Mouse (Mus musculus): ENCODE measurements around the gene Vmn1r188.
A peak's percentile ranks its signal among the peaks of the same experiment; 100 is the strongest.
"Not testable (repeated sequence)": the region's sequence is repeated elsewhere in the genome, so short reads cannot be mapped to it uniquely, and the experiment has no call there.

Vmn1r188 gene

GRCm38 (mm10) chr13:22084140-22084539, at the start of gene Vmn1r188:
Gene Vmn1r188, plus strand, starts transcription at chr13:22084440.
- not testable (repeated sequence) for DNase-seq (ENCODE audit: low spot score)

GRCm38 (mm10) chr13:22034443-22035266, 49.6 kb upstream of the Vmn1r188 start:
- peak; percentile 76 for DNase-seq (ENCODE audit: low spot score)

DNA sequence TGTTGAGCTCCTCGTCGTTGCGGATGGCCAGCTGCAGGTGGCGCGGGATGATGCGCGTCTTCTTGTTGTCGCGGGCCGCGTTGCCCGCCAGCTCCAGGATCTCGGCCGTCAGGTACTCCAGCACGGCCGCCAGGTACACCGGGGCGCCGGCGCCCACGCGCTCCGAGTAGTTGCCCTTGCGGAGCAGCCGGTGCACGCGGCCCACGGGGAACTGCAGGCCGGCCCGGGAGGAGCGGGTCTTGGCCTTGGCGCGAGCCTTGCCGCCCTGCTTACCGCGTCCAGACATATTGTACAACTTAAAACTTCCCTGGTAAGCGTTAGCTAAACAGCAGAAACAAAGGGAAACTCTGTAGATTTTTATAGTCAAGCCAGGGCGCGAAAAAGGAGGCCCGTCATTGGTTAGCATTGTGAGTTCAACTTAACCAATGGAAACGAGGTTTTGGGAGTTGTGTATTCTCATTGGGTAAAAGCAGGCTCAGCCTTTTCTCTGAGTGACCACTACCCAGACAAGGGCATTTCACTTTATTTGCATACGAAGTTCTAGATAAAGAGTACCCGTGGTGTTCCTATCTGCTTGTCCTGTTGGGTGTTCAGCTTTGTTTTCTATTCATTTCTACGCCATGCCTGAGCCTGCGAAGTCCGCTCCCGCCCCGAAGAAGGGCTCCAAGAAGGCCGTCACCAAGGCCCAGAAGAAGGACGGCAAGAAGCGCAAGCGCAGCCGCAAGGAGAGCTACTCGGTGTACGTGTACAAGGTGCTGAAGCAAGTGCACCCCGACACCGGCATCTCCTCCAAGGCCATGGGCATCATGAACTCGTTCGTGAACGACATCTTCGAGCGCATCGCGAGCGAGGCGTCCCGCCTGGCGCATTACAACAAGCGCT, 48.7 kb upstream of the Vmn1r188 start, which contains the start of the genes Hist1h2ah and Hist1h2bk:
Hist1h2ah (minus strand) TSS at position 302 of the 882 bp plus-strand sequence.
Hist1h2bk (plus strand) TSS at position 604 of the 882 bp plus-strand sequence.
- peak; percentile 99 for DNase-seq (ENCODE audit: low spot score)

DNA sequence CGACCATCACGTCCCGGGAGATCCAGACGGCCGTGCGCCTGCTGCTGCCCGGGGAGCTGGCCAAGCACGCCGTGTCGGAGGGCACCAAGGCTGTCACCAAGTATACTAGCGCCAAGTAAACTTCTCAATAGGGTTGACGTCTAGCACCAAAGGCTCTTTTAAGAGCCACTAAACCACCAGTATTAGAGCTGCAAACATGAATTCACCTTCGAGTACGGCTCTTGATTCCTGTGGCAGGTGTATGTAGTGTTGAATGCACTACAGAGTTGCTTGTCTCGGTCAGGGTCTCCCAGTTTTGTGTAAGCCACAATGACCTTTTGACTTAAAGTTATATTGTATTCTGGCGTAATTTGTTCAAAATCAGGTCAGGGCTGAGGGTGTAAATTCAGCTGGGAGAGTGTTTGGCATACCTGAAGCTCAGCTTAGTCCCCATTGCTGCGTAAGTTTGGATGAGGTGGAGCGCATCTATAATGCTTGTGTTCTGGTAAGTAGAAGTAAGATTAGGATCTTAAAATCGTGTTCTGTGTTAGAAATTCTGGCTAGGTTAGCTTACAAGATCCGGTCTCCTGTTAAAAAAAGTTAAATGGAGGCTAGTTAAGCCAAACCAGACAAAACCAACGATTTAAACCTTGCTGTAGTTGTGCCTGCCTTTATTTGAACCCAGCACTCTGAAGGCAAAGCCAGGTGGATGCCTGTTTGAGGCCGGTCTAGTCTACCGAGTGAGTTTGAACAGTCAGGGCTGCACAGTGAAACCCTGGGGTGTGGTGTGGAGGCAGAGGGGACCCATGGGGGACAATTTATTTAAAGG, 47.9 kb upstream of the Vmn1r188 start:
- DNase-seq (ENCODE audit: low spot score) = peak; percentile 82

- no peak for DNase-seq (ENCODE audit: low spot score)
Measured at GRCm38 (mm10) chr13:22036986-22037385, 47.3 kb upstream of the Vmn1r188 start.

GRCm38 (mm10) chr13:22037415-22037814, 46.8 kb upstream of the Vmn1r188 start:
- peak; percentile 41 for DNase-seq (ENCODE audit: low spot score)

DNA sequence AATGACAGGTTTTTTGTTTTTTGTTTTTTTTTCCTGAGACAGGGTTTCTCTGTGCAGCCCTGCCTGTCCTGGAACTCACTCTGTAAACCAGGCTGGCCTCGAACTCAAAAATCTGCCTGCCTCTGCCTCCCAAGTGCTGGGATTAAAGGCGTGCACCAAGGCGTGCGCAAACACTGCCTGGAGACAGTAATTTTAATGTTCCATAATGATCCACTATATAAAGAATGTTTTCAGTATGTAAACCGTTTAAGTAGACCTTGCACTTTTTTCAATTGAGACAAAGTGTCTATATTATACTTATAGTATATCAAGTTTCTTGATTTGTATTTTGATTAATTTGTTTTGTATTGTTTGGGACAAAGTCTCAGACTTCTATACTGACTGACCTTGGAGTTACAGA, 44.9 kb upstream of the Vmn1r188 start:
- DNase-seq (ENCODE audit: low spot score) = no peak

DNA sequence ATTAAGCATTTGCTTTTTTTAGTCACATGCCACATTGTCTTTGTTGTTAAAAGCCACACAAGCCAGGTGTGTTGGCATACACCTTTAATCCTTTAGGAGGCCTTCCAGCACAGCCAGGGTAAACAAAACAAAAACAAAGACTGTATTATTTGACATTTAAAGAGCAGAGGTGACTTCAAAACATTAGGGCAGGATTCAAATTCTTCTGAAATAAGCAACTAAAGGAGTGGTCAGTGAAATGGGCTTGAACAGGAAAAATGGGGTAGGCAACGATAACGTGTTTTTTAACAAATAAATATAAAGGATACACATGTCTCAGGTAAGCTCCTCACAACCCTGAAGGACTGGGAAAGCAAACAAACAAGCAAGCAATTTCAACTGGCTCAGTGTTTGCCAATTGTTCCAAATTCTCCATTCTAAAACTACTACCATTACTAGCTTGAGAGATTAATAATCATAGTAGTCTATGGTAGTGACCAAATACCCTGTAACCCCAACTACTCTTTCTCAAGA, 44.2 kb upstream of the Vmn1r188 start:
- DNase-seq (ENCODE audit: low spot score) = no peak

- peak; percentile 82 for DNase-seq (ENCODE audit: low spot score)
Measured at GRCm38 (mm10) chr13:22040464-22041141, 43.6 kb upstream of the Vmn1r188 start.

- DNase-seq (ENCODE audit: low spot score) = peak; percentile 97
Measured at GRCm38 (mm10) chr13:22041142-22041536, 43.1 kb upstream of the Vmn1r188 start, which contains the start of gene Hist1h4i. Gene Hist1h4i, minus strand, starts transcription at chr13:22041362.

DNA sequence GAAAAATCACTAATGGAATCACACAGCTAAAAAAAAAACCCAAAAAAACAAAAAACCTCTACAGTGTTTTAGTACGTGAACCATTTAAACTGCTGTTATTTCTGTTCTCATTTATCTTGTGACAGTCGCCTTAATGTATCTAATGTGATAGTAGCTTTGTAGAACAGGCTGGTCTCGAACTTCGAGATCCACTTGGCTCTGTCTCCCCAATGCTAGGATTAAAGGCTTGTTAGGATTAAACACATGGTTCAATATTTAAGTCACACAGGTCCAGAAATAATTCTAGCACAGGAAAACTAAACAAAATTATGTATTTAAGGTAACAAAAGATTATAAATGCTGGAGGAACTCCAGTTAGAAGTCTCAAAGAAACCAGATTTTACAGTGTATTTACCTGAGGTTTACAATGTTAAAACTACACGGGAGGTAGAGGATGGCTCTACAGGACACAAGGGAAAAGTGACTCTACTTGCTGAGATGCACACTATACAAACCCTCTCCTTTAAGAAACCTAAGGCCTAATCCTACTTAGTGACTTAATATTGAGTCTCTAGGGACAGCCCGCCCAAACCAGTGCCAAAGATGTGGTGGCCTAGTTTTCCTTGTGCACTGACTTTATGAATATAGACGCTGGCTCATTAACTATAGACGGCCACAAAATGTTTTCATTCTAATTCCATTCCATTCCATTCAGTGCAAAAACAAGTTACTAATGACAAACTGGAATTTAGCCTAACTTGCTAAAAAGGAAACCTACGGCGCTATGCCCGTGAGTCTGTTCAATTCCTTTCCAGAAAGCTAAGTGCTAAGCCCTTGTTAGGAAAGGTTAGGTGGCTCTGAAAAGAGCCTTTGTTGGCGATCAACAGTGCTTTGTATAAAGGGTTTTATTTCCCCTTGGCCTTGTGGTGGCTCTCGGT, 42.3 kb upstream of the Vmn1r188 start:
- DNase-seq (ENCODE audit: low spot score) = peak; percentile 81

DNA sequence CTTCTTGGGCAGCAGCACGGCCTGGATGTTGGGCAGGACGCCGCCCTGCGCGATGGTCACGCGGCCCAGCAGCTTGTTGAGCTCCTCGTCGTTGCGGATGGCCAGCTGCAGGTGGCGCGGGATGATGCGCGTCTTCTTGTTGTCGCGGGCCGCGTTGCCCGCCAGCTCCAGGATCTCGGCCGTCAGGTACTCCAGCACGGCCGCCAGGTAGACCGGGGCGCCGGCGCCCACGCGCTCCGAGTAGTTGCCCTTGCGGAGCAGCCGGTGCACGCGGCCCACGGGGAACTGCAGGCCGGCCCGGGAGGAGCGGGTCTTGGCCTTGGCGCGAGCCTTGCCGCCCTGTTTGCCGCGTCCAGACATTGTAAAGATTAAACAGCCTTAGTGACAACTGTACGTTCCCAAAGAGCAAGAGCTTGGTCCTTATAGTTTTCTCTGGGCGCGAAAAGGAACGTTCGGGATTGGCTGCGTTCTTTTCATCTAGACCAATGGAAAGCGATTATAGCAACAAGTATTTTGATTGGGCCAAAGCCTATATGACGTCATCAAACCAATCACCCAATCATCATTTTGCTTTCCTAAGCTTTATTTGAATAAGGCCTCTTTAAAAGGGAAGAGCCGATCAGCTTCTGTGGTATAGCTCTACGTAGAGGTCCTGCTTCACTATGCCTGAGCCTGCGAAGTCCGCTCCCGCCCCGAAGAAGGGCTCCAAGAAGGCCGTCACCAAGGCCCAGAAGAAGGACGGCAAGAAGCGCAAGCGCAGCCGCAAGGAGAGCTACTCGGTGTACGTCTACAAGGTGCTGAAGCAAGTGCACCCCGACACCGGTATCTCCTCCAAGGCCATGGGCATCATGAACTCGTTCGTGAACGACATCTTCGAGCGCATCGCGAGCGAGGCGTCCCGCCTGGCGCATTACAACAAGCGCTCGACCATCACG, 41.4 kb upstream of the Vmn1r188 start, which contains the start of the genes Hist1h2ag and Hist1h2bj:
Hist1h2ag (minus strand) TSS at position 377 of the 935 bp plus-strand sequence.
Hist1h2bj (plus strand) TSS at position 647 of the 935 bp plus-strand sequence.
- DNase-seq (ENCODE audit: low spot score) = peak; percentile 99

DNA sequence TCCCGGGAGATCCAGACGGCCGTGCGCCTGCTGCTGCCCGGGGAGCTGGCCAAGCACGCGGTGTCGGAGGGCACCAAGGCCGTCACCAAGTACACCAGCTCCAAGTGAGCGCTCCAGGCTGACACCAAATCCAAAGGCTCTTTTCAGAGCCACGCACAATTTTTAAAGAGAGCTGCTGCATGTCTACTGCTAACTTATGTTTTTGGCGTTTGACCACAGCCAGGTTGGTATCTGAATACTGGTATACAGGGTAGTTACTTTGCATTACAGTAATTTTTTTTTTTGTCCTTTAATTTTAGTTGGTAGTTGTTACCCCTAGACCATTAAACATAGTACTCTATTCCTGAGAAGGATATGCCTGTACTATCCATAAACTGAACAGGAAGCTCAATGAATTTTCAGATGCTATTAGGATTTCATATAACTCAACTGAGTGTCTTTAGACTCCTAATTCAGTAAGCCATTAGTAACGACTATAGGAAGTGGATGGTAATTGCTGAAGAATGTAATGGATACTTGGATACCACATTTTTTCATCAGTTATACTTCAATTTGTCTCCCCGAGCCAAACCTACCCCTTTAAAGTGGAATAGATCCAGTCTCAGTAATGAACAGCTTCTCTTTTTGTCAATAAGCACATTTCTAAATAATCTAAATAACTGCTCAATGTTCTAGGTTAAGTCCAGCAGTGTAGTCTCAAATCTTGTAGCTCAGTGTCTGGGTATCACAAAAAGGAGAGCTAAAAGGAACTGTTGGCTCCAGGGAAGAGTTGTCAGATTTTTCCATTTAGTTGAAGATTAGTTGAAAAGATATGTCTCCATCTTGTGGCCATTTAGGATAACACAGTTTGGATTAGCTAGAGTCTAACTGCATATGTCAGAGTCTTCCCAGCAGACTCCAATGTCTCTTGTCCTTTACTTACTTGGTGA, 40.5 kb upstream of the Vmn1r188 start:
- peak; percentile 92 for DNase-seq (ENCODE audit: low spot score)

DNA sequence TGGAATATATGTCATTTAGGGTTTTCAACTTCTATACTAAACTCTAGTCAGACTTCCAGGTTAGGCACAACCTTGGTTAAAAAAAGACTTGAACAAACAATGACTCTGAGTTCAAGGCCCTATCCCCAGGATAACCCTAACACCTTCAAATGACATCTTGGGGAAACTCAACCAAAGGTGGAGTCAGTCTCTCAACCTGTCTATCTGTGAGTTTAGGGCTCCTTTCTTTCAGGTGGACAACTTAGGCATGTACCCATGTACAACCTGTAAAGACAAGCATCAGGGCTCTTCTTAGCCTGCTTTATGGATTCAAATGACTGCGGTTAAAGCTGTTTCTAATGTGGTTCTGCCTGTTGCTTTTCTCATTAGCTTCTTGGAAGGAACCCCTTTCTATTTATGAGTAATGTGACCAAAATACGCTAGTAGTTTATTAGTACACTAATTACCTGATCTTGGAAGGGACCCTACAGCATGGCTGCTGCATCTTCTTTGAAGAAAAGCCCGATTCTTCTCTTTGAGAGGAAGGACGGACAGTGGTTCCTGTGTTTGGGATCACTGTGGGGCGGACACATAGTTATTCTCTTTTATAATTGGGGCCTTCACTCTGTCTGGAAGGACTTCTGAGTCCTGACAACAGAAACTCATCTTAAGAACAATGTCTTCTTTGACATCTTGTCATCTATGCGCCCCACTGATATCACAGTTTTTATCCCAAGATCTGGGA, 39.6 kb upstream of the Vmn1r188 start:
- no peak for DNase-seq (ENCODE audit: low spot score)

DNA sequence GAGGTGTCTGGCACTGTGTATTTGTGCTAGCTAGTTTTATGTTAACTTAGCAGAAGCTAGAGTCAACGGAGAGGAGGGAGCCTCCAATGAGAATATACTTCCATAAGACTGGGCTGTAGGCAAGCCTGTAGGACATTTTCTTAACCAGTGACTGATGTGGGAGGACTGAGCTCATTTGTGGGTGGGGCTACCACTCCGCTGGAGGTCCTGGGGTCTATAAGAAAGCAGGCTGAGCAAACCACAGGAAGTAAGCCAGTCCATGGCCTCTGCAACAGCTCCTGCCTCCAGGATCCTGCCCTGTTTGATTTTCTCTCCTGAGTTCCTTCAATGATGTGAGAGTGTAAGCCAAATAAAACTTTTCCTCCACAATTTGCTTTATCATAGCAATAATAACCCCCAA, 38.9 kb upstream of the Vmn1r188 start:
- DNase-seq (ENCODE audit: low spot score) = no peak

DNA sequence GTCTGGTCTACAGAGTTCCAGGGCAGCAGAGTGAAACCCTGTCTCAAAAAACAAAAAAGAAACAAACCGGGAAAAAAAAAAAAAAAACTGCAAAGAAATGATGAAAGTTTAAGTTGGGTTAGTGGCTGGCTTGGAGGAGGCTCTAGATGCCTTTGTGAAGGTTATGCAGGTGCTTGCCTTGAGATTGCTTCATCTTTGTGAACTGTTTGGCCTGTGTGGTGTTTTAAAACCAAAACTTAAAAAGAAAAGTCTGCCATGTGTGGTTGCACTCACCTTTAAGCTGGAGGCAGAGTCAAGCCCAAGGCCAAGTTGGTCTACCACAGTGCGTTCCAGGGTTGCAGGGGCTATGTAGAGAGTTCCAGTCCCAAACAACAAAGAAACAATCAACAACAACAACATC, 35.2 kb upstream of the Vmn1r188 start:
- no peak for DNase-seq (ENCODE audit: low spot score)
